Mouse (Mus musculus) myocyte (in vitro differentiated cells): ENCODE data around the gene Agap1.

Experiments used
- MAX ChIP-seq: IDR thresholded peaks from one replicate; pipeline ENCODE4 v1.6.1; 2011; ENCODE audit warnings: low read depth, mild to moderate bottlenecking, control low read depth
- MYOD1 ChIP-seq, 3 experiments: IDR thresholded peaks; one replicate each; pipeline ENCODE4 v1.6.1; 2011; ENCODE audit warnings: control low read depth in 2 of 3, low read depth in 2 of 3, mild to moderate bottlenecking in 2 of 3, moderate library complexity in 1 of 3; ENCODE audit not compliant: insufficient read length in 2 of 3, control insufficient read depth in 1 of 3
- POLR2A ChIP-seq: IDR thresholded peaks from one replicate; pipeline ENCODE4 v1.6.1; 2011; ENCODE audit warnings: low read depth, mild to moderate bottlenecking, control low read depth, moderate library complexity; ENCODE audit not compliant: insufficient read length
- TCF12 ChIP-seq: IDR thresholded peaks from one replicate; pipeline ENCODE4 v1.6.1; 2011; ENCODE audit warnings: mild to moderate bottlenecking, control low read depth; ENCODE audit not compliant: poor library complexity, insufficient read depth, severe bottlenecking

- TF ChIP-seq MAX, result no peak
- TF ChIP-seq MYOD1 (IDR thresholded peaks at IDR 0.05; ENCODE audit: control insufficient read depth in 1 of 3, insufficient read length in 2 of 3, low read depth in 2 of 3), result no peak
- TF ChIP-seq TCF12, result no peak
- no peak for TF ChIP-seq POLR2A
Measured at GRCm38 (mm10) chr1:89609964-89610363, 155.4 kb downstream of the Agap1 start.
